Mouse (Mus musculus): ENCODE measurements around the gene Taar4. TPM values are rescaled to one million over a fixed set of nuclear protein-coding genes. Genes with fewer than 3 reads are reported as not detected.

Taar4 gene
- not detected for polyA plus RNA-seq (2012; fragmentation: generic; extraction: Trizol)

GRCm38 (mm10) chr10:23960444-23960915 is at the start of gene Taar4:
TSS of gene Taar4 (plus strand) at chr10:23960494.
- H3K27me3 ChIP-seq (ENCODE audit: control insufficient read depth, insufficient read depth, insufficient read length): peaks cover 5% of the 10 kb centered on the region
- H3K36me3 ChIP-seq (ENCODE audit: control insufficient read depth, insufficient read depth): no peaks in the 10 kb centered on the region
- TF ChIP-seq USF1 (IDR thresholded peaks at IDR 0.05; ENCODE audit: low read depth) (no peak), TCF12 (IDR thresholded peaks at IDR 0.05; ENCODE audit: insufficient read depth, poor library complexity, severe bottlenecking) (no peak), SRF (IDR thresholded peaks at IDR 0.05; ENCODE audit: control insufficient read depth, insufficient read length, low read depth) (no peak), E2F4 (IDR thresholded peaks at IDR 0.05; ENCODE audit: insufficient read depth) (no peak), REST (IDR thresholded peaks at IDR 0.05; ENCODE audit: insufficient read depth, insufficient read length) (no peak), TCF3 (IDR thresholded peaks at IDR 0.05; ENCODE audit: insufficient read length, low read depth) (no peak), CEBPB (IDR thresholded peaks at IDR 0.05; ENCODE audit: insufficient read depth, poor library complexity, severe bottlenecking) (no peak), POLR2AphosphoS2 (IDR thresholded peaks at IDR 0.05; ENCODE audit: insufficient read length, low read depth) (no peak), MYOD1 (IDR thresholded peaks at IDR 0.05; ENCODE audit: control insufficient read depth in 1 of 3, insufficient read length in 2 of 3, low read depth in 2 of 3) (no peak), MAX (IDR thresholded peaks at IDR 0.05; ENCODE audit: low read depth) (no peak), POLR2A (IDR thresholded peaks at IDR 0.05; ENCODE audit: insufficient read length, low read depth) (no peak), MYOG (IDR thresholded peaks at IDR 0.05; ENCODE audit: control insufficient read depth in 1 of 3, insufficient read depth in 1 of 3, insufficient read length in 2 of 3, low read depth in 2 of 3) (no peak)
- H3K79me2 ChIP-seq (ENCODE audit: control insufficient read depth, insufficient read depth): no peaks in the 10 kb centered on the region
- no peak within 1 kb of the TSS for H3K4me2 ChIP-seq (ENCODE audit: low read depth)
- no peak within 1 kb of the TSS for H3ac ChIP-seq (ENCODE audit: control insufficient read depth, insufficient read length)
- H3K4me3 ChIP-seq: no peak within 1 kb of the TSS

GRCm38 (mm10) chr10:23920056-23920455 is 40.2 kb upstream of the Taar4 start, which contains the start of gene Taar1:
TSS of gene Taar1 (plus strand) at chr10:23920356.
- Histone ChIP-seq H3K27me3 (ENCODE audit: control insufficient read depth, insufficient read depth, insufficient read length) (peaks cover 4% of the 10 kb centered on the region), H3K79me2 (ENCODE audit: control insufficient read depth, insufficient read depth) (no peaks in the 10 kb centered on the region), H3ac (ENCODE audit: control insufficient read depth, insufficient read length) (no peak within 1 kb of the TSS), H3K4me3 (no peak within 1 kb of the TSS), H3K36me3 (ENCODE audit: control insufficient read depth, insufficient read depth) (no peaks in the 10 kb centered on the region), H3K4me2 (ENCODE audit: low read depth) (no peak within 1 kb of the TSS)
- no peak for TF ChIP-seq MYOG (IDR thresholded peaks at IDR 0.05; ENCODE audit: control insufficient read depth in 1 of 3, insufficient read depth in 1 of 3, insufficient read length in 2 of 3, low read depth in 2 of 3)
- TF ChIP-seq MYOD1 (IDR thresholded peaks at IDR 0.05; ENCODE audit: control insufficient read depth in 1 of 3, insufficient read length in 2 of 3, low read depth in 2 of 3): no peak
- no peak for TF ChIP-seq REST (IDR thresholded peaks at IDR 0.05; ENCODE audit: insufficient read depth, insufficient read length)
- TF ChIP-seq CEBPB (IDR thresholded peaks at IDR 0.05; ENCODE audit: insufficient read depth, poor library complexity, severe bottlenecking): no peak
- no peak for TF ChIP-seq SRF (IDR thresholded peaks at IDR 0.05; ENCODE audit: control insufficient read depth, insufficient read length, low read depth)
- no peak for TF ChIP-seq USF1 (IDR thresholded peaks at IDR 0.05; ENCODE audit: low read depth)
- TF ChIP-seq POLR2A (IDR thresholded peaks at IDR 0.05; ENCODE audit: insufficient read length, low read depth): no peak

- H3K27me3 ChIP-seq (ENCODE audit: control insufficient read depth, insufficient read depth, insufficient read length): peaks cover 6% of the 10 kb centered on the region
- TF ChIP-seq POLR2A (IDR thresholded peaks at IDR 0.05; ENCODE audit: insufficient read length, low read depth): no peak
- TF ChIP-seq REST (IDR thresholded peaks at IDR 0.05; ENCODE audit: insufficient read depth, insufficient read length): no peak
- no peak for TF ChIP-seq SRF (IDR thresholded peaks at IDR 0.05; ENCODE audit: control insufficient read depth, insufficient read length, low read depth)
- TF ChIP-seq MYOG (IDR thresholded peaks at IDR 0.05; ENCODE audit: control insufficient read depth in 1 of 3, insufficient read depth in 1 of 3, insufficient read length in 2 of 3, low read depth in 2 of 3): no peak
- no peak for TF ChIP-seq USF1 (IDR thresholded peaks at IDR 0.05; ENCODE audit: low read depth)
- TF ChIP-seq MYOD1 (IDR thresholded peaks at IDR 0.05; ENCODE audit: control insufficient read depth in 1 of 3, insufficient read length in 2 of 3, low read depth in 2 of 3): no peak
- no peak for TF ChIP-seq POLR2AphosphoS2 (IDR thresholded peaks at IDR 0.05; ENCODE audit: insufficient read length, low read depth)
- TF ChIP-seq MAX (IDR thresholded peaks at IDR 0.05; ENCODE audit: low read depth): no peak
- TF ChIP-seq TCF3 (IDR thresholded peaks at IDR 0.05; ENCODE audit: insufficient read length, low read depth): no peak
- TF ChIP-seq TCF12 (IDR thresholded peaks at IDR 0.05; ENCODE audit: insufficient read depth, poor library complexity, severe bottlenecking): no peak
- TF ChIP-seq CEBPB (IDR thresholded peaks at IDR 0.05; ENCODE audit: insufficient read depth, poor library complexity, severe bottlenecking): no peak
- no peak for TF ChIP-seq E2F4 (IDR thresholded peaks at IDR 0.05; ENCODE audit: insufficient read depth)
These were observed 37.8 kb upstream of the Taar4 start for GRCm38 (mm10) chr10:23922468-23922867.

GRCm38 (mm10) chr10:23923941-23924340 is 36.4 kb upstream of the Taar4 start:
- no peak overlapping the region for H3K4me2 ChIP-seq (ENCODE audit: low read depth)

More at GRCm38 (mm10) chr10:23922468-23922867, 37.8 kb upstream of the Taar4 start:
- H3K4me3 ChIP-seq: no peak overlapping the region
- no peaks in the 10 kb centered on the region for H3K36me3 ChIP-seq (ENCODE audit: control insufficient read depth, insufficient read depth)
- H3K79me2 ChIP-seq (ENCODE audit: control insufficient read depth, insufficient read depth): no peaks in the 10 kb centered on the region
- no peak overlapping the region for H3ac ChIP-seq (ENCODE audit: control insufficient read depth, insufficient read length)
- H3K4me2 ChIP-seq (ENCODE audit: low read depth): no peak overlapping the region

More at GRCm38 (mm10) chr10:23923941-23924340, 36.4 kb upstream of the Taar4 start:
- Histone ChIP-seq H3K79me2 (ENCODE audit: control insufficient read depth, insufficient read depth) (no peaks in the 10 kb centered on the region), H3K27me3 (ENCODE audit: control insufficient read depth, insufficient read depth, insufficient read length) (peaks cover 6% of the 10 kb centered on the region), H3ac (ENCODE audit: control insufficient read depth, insufficient read length) (no peak overlapping the region), H3K4me3 (no peak overlapping the region), H3K36me3 (ENCODE audit: control insufficient read depth, insufficient read depth) (no peaks in the 10 kb centered on the region)
- TF ChIP-seq REST (IDR thresholded peaks at IDR 0.05; ENCODE audit: insufficient read depth, insufficient read length) (no peak), MYOG (IDR thresholded peaks at IDR 0.05; ENCODE audit: control insufficient read depth in 1 of 3, insufficient read depth in 1 of 3, insufficient read length in 2 of 3, low read depth in 2 of 3) (no peak), TCF12 (IDR thresholded peaks at IDR 0.05; ENCODE audit: insufficient read depth, poor library complexity, severe bottlenecking) (no peak), CEBPB (IDR thresholded peaks at IDR 0.05; ENCODE audit: insufficient read depth, poor library complexity, severe bottlenecking) (no peak), USF1 (IDR thresholded peaks at IDR 0.05; ENCODE audit: low read depth) (no peak), TCF3 (IDR thresholded peaks at IDR 0.05; ENCODE audit: insufficient read length, low read depth) (no peak), POLR2AphosphoS2 (IDR thresholded peaks at IDR 0.05; ENCODE audit: insufficient read length, low read depth) (no peak), POLR2A (IDR thresholded peaks at IDR 0.05; ENCODE audit: insufficient read length, low read depth) (no peak), E2F4 (IDR thresholded peaks at IDR 0.05; ENCODE audit: insufficient read depth) (no peak), MAX (IDR thresholded peaks at IDR 0.05; ENCODE audit: low read depth) (no peak), SRF (IDR thresholded peaks at IDR 0.05; ENCODE audit: control insufficient read depth, insufficient read length, low read depth) (no peak), MYOD1 (IDR thresholded peaks at IDR 0.05; ENCODE audit: control insufficient read depth in 1 of 3, insufficient read length in 2 of 3, low read depth in 2 of 3) (no peak)

All from myocyte (in vitro differentiated cells).